Mouse (Mus musculus) layer of hippocampus, adult 6 months (tissue): ENCODE results near the gene Serinc4. TPM values are rescaled to one million over a fixed set of nuclear protein-coding genes. Genes with fewer than 3 reads are reported as not detected.

Experiments used
- long read RNA-seq, 2 experiments: library from polyadenylated mRNA; unstranded; transcript quantifications; one replicate each; pipeline ENCODE4 v2.0.0; 2019 to 2020
- microRNA-seq: library from miRNA; unstranded; fragments of <30 nt; microRNA quantifications from one replicate; pipeline ENCODE4 v1.2.0, GENCODE M21; 2020
- polyA plus RNA-seq: library from polyadenylated mRNA; unstranded; fragments of <200 nt; fragmentation: Nextera tagmentation; gene quantifications from 2 replicates; pipeline ENCODE4 v1.2.3, GENCODE M21; 2021

The Serinc4 gene
- 0.11 and 0.25 TPM in 2 replicates for polyA plus RNA-seq
- long read RNA-seq, experiment 1, result 0 reads
- long read RNA-seq, experiment 2, partial matches to known transcripts, result 0 of 1 reads
- long read RNA-seq, experiment 2, other reads (novel, unspliced or antisense), result 0 of 1 reads

DNA sequence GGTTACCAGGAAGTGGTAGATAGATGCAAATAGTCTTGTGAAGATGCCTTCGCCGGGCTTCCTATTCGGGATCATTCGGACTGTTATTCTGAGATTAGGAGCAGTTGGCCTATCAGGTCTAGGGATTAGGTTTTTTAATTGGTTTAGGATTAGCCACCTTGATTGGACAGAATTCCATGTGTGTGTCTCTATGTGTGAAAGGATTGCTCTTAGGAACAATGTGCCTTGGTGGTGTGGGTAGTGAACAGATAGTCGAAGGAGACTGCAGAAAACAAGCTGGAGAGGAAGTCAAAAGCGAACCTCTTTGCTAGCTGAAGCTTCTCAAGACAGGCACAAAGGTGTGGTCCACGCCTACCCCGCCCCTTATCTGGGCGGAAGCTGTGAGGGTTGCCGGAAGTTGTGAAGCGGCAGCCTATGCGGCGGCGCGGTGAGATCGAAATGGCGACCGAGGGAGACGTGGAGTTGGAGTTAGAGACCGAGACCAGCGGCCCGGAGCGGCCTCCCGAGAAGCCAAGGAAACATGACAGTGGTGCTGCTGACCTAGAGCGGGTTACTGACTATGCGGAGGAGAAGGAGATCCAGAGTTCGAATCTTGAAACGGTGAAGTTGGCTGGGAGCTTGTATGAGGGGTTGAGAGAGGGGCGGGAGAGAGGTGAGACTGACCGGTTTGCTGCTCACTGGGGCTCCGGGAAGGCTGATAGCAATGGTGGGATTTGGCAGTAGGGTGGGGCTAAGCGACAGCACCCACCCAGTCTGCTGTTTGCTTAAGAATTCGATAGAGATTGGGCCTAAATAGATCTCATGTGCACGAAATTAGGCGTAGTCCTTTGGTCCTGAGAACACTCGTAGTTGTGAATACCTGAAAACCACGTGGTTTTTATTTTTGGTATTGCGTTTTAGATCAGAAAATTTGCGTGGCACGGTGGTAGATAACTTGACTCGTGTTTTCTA, at the start of gene Serinc4:
TSS of gene Serinc4 (minus strand) at position 90 of the 951 bp plus-strand sequence.

DNA sequence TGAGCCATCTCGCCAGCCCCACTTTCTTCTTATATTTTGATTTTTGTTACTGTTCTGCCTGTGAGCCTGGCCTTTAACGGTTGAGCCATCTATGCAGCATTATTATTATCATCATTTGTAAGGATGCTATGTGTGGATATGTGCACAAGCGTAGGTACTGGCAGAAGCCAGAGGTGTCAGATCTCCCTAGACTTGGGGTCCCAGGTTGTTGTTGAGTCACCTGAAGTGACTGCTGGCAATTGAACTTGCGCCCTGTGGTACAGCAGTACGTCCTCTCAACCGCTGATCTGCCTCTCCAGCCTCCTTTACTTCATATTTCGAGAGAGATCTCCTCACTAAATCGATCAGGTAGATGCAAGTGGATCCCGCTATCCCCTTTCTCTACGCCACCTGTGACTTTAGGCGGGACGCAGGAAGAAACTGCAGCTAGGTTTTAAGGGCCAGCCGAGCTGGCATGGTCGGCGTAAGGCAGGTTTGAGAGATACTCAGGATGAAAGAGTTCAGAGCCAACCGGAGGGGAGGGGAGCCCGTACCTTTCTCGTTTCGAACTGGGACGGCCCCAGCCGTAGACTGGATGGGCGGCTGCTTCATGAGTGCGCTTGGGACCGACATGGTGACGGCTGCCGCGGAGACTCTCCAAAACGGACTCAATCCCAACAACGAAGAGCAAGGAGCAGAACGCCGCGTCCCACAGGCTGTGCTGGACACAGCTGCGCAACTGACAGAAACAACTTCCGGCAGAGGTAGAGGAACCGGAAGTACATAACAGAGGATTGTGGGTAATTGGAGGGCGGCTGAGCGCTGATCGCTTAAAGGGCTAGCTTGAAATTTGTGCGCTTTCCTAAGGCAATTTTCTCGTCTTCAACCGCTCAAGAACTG, 17.0 kb upstream of the Serinc4 start, which contains the start of gene Mfap1b:
TSS of gene Mfap1b (minus strand) at position 767 of the 879 bp plus-strand sequence.

DNA sequence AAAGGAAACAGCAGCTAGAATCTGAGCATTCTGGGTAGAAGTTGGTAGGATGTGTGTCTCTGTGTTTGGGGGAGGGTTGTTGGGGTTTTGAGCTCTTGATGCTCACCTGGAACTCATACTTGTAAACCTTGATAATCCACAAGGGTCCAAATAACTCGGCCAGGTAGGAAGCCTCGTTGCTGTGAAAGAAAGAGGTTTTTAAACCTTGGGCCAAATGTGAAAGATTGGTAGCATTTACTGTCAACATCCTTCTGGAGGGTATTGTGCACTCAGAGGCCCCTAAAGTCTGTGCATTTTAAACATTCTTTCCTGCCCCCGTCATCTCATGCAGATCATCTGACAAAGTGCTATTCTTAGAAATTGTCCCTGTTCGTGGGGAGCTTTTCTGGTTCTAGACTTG, 3.6 kb downstream of the Serinc4 start, which contains the start of gene Hypk:
TSS of gene Hypk (plus strand) at position 301 of the 400 bp plus-strand sequence.

DNA sequence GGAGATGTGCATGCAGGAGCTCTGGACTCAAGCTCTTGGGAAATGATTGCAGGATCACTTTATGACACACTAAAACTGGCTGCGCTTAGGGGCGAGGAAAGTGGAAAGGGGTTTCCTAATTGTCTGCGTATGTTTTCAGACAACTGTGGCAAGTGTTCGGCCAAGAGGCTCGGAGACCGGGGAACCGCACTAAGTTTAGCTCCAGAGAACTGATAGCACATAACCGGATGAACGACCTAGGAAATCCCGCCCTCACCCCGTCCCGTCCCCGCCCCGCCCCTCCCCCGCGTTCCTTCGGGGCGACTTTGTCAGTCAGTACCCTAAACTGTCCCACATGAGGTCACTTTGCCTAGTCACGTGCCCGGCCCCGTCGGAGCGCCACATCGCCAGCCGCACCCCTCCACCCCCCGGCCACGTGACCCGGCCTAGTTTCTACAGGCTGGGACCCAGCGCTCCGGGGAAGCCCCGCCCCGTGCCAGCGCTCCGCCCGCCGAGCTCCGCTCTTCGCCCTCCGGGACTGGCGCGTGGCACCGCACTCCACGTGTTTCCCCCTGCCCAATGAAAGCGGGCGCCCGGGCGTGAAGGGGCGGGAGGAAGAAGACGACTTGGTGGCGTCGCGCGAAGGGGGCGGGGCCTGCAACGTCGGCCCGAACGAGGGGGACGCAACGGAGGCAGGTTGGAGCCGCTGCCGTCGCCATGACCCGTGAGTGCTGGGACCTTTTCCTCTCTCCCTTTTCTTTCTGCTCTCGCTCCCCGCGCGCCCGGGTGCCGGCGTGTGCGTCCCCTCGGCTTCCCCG, 7.6 kb downstream of the Serinc4 start, which contains the start of gene Serf2:
TSS of gene Serf2 (plus strand) at position 457 of the 797 bp plus-strand sequence.

DNA sequence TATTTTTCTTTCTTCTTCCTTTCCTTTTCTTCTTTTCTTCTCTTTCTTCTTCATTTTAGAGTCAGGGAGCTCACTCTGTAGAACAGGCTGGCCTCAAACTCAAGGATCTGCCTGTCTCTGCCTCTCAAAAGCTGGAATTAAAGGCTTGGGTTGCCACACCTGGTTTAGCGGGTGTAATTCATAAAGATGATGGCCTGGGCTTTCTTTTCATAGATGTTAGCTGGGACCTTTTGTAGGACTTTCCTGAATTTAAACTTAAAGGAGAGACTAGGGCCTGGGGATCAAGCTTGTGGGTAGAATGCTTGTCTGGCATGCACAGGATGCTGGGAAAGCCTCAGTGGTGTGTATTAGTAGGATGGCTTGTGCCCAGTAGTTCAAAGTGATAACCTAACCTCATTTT, 12.4 kb downstream of the Serinc4 start, which contains the start of gene Ell3:
TSS of gene Ell3 (minus strand) at position 101 of the 400 bp plus-strand sequence.

DNA sequence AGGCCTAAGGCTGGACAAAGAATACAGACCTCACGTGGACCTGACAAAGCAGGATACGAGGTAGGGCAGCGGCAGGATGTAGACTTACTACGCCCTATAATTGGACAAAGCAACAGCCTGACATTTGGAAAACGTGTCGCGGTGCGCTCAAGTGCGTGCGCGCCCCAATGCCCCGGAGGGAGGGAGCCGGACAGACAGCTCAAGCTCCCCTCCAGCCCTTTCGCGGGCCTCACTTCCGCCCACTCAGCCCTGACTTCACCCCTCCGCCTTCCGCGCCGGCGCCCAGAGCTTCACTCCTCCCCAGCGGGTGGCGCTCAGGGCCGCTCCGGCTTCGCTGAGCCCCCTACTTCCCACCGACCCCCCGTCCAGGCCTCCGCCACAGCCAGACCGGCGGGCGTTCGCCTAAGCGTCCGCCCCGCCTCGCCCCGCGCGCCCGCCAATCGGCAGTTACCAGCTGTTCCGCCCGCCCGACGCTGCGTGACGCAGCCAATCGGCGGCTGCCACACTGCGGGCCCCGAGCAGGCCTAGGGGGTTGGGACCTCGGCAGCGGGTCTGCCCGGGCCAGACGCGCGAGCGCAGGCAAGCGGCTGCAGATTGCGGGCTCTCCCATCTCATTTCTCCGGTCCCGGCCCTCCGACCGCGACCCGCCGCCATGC, 43.1 kb downstream of the Serinc4 start, which contains the start of the genes Pdia3 and Catsper2:
TSS of gene Pdia3 (plus strand) at position 389 of the 656 bp plus-strand sequence.
TSS of gene Catsper2 (minus strand) at position 406 of the 656 bp plus-strand sequence.

Small RNA genes within 50 kb of the gene (microRNA-seq; reads per million reads assigned to microRNA genes)
- gene Gm22953, result not detected

Other genes starting within 250 kb of the Serinc4 start
- gene Trp53bp1, start 185.4 kb downstream of the Serinc4 start, polyA plus RNA-seq, result 20.1 and 21.6 TPM in 2 replicates
- gene Map1a, start 167.2 kb downstream of the Serinc4 start, polyA plus RNA-seq, result 122 and 145 TPM in 2 replicates
- gene Ppip5k1, start 101.4 kb downstream of the Serinc4 start, polyA plus RNA-seq, result 20.9 and 23.7 TPM in 2 replicates
- gene Ckmt1, start 99.1 kb downstream of the Serinc4 start, polyA plus RNA-seq, result 323 and 342 TPM in 2 replicates
- gene Strc, start 69.6 kb downstream of the Serinc4 start, polyA plus RNA-seq, result 0.06 and 0.10 TPM in 2 replicates
- gene Pdia3, start 43.0 kb downstream of the Serinc4 start, polyA plus RNA-seq, result 70.8 and 80.6 TPM in 2 replicates
- 1.3 and 1.4 TPM in 2 replicates for gene Catsper2, start 43.0 kb downstream of the Serinc4 start, polyA plus RNA-seq
- 1.0 and 1.1 TPM in 2 replicates for gene Ell3, start 12.5 kb downstream of the Serinc4 start, polyA plus RNA-seq
- gene Serf2, start 7.6 kb downstream of the Serinc4 start, polyA plus RNA-seq, result 653 and 686 TPM in 2 replicates
- gene Hypk, start 3.5 kb downstream of the Serinc4 start, polyA plus RNA-seq, result 127 and 137 TPM in 2 replicates
- 47.6 and 50.2 TPM in 2 replicates for gene Mfap1b, start 17.3 kb upstream of the Serinc4 start, polyA plus RNA-seq
- 11.9 and 14.6 TPM in 2 replicates for gene Mfap1a, start 49.9 kb upstream of the Serinc4 start, polyA plus RNA-seq
- 1.0 and 1.1 TPM in 2 replicates for gene Wdr76, start 49.9 kb upstream of the Serinc4 start, polyA plus RNA-seq